Mouse (Mus musculus): ENCODE results near the gene Zdhhc14. TPM values are rescaled to one million over a fixed set of nuclear protein-coding genes. Genes with fewer than 3 reads are reported as not detected.

Gene Zdhhc14
- total and polyA plus RNA-seq, 2 experiments from 2014 or later, result 0.74 to 5.2 TPM

DNA sequence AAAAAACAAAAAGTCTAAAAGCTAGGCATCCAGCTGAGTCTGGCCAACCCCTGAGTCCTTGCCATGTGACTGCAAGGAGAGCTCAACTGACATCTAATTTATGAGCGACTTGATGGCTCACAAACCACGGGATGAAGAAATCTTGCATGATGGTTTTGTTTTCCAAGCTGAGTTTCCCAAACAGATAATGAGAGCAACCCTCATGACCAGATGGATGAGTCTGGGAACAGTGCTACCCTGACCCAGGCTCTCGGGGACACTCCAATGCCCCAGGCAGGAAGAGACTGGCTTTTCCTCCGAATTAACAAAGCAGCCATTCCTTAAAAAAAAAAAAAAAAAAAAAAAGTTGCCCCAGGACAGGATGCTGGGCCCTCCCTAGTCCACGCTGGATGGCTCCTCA is 271.9 kb downstream of the Zdhhc14 start:
- TF ChIP-seq CTCF (IDR thresholded peaks at IDR 0.05; ENCODE audit: low read depth) (no peak), EP300 (IDR thresholded peaks at IDR 0.05; ENCODE audit: low read depth) (no peak)
- no peak overlapping the region for H3K27ac ChIP-seq (ENCODE audit: low read depth)
- ATAC-seq (ENCODE audit: insufficient read depth, low read depth) (no peak), DNase-seq (ENCODE audit: low spot score) (no peak)
- WGBS, result 45% methylated on average over 5 of the region's 5 CpGs
- no peak overlapping the region for H3K4me2 ChIP-seq (ENCODE audit: low read depth, low read length)
- H3K9me3 ChIP-seq (replicated peaks; ENCODE audit: control insufficient read depth, low read length), result no peaks in the 10 kb centered on the region
- H3K36me3 ChIP-seq (replicated peaks; ENCODE audit: control insufficient read depth, insufficient read depth, low read length), result no peaks in the 10 kb centered on the region
- no peak overlapping the region for H3K4me3 ChIP-seq (ENCODE audit: low read depth, low read length)
- H3K4me1 ChIP-seq (ENCODE audit: control insufficient read depth, insufficient read depth), result no peaks in the 10 kb centered on the region
- no peak overlapping the region for H3K9ac ChIP-seq (replicated peaks; ENCODE audit: low read depth, low read length)
- H3K27me3 ChIP-seq (ENCODE audit: control insufficient read depth, insufficient read depth, low read length), result no peaks in the 10 kb centered on the region

DNA sequence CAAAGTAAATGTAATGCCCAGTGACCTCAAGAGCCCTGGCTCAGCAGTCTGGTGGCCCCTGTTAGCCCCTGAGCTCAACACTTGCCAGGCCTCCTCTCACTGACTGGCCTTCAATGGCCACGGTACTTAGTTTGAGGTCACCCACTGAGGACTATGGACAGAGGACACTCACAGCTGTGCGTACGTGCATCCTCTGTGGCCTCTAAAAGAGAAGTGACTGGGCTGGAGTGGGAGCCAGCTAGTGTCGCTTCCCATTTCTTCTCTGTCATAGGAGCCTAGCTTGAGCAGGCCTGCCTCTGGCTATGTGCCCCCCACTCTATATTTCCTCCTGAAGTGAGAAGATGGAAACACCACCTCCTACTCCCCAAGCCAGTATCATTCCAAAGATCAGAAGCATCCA is 273.4 kb downstream of the Zdhhc14 start:
- Histone ChIP-seq H3K36me3 (replicated peaks; ENCODE audit: control insufficient read depth, insufficient read depth, low read length) (no peaks in the 10 kb centered on the region), H3K4me1 (ENCODE audit: control insufficient read depth, insufficient read depth) (0 out of 2 replicates have a peak, but pooled peaks cover 6% of the 10 kb centered on the region), H3K4me3 (ENCODE audit: low read depth, low read length) (no peak overlapping the region), H3K27ac (ENCODE audit: low read depth) (no peak overlapping the region), H3K4me2 (ENCODE audit: low read depth, low read length) (no peak overlapping the region), H3K27me3 (ENCODE audit: control insufficient read depth, insufficient read depth, low read length) (no peaks in the 10 kb centered on the region), H3K9me3 (replicated peaks; ENCODE audit: control insufficient read depth, low read length) (no peaks in the 10 kb centered on the region), H3K9ac (replicated peaks; ENCODE audit: low read depth, low read length) (no peak overlapping the region)
- DNase-seq (ENCODE audit: low spot score) (no peak), ATAC-seq (ENCODE audit: insufficient read depth, low read depth) (no peak)
- 81% methylated on average over 4 of the region's 4 CpGs for WGBS
- TF ChIP-seq EP300 (IDR thresholded peaks at IDR 0.05; ENCODE audit: low read depth) (no peak), CTCF (IDR thresholded peaks at IDR 0.05; ENCODE audit: low read depth) (no peak)

- DNase-seq (ENCODE audit: low spot score) (no peak), ATAC-seq (ENCODE audit: insufficient read depth, low read depth) (no peak)
- WGBS, result 74% methylated on average over 6 of the region's 6 CpGs
- Histone ChIP-seq H3K36me3 (replicated peaks; ENCODE audit: control insufficient read depth, insufficient read depth, low read length) (no peaks in the 10 kb centered on the region), H3K9ac (replicated peaks; ENCODE audit: low read depth, low read length) (no peak overlapping the region), H3K4me1 (ENCODE audit: control insufficient read depth, insufficient read depth) (0 out of 2 replicates have a peak, but pooled peaks cover 6% of the 10 kb centered on the region), H3K4me3 (ENCODE audit: low read depth, low read length) (no peak overlapping the region), H3K4me2 (ENCODE audit: low read depth, low read length) (no peak overlapping the region), H3K27ac (ENCODE audit: low read depth) (no peak overlapping the region), H3K9me3 (replicated peaks; ENCODE audit: control insufficient read depth, low read length) (no peaks in the 10 kb centered on the region), H3K27me3 (ENCODE audit: control insufficient read depth, insufficient read depth, low read length) (no peaks in the 10 kb centered on the region)
- TF ChIP-seq EP300 (IDR thresholded peaks at IDR 0.05; ENCODE audit: low read depth) (no peak), CTCF (IDR thresholded peaks at IDR 0.05; ENCODE audit: low read depth) (no peak)
These were observed 275.9 kb downstream of the Zdhhc14 start for GRCm38 (mm10) chr17:5768164-5768705.

DNA sequence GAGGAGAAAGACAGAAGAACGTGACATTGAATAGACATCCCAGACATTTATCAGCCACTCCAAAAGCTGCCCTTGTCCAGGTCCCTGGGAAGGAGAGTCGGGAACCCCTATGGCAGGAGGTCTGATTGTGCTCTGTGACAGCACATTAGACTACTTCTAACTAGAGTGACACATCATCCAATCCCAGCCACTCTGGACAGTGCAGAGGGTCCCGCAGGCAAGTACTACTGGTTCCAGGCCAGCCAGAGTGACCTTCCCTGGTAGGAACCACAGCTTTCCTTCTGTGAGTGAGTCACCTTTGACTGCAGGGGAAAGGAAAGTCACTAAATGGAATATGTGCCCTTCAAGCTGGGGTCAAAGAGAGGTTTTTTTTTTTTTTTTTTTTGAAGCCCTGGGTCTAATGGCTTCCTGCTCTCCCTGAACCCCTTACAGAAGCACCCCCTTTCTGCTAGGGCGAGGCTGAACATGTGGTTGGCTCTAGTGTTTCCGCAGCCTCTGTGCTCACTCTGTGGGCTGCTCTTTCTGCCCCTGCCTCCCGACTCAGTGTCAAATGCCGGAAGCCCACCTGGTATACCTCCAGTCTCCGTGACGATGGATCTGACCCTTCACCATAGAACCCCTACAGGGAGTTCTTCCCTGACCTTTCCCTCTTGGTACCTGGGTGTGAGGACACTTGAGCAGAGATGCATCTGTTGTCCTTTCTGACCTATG is 276.6 kb downstream of the Zdhhc14 start:
- Histone ChIP-seq H3K27ac (ENCODE audit: low read depth) (no peak overlapping the region), H3K27me3 (ENCODE audit: control insufficient read depth, insufficient read depth, low read length) (no peaks in the 10 kb centered on the region), H3K4me2 (ENCODE audit: low read depth, low read length) (no peak overlapping the region), H3K4me3 (ENCODE audit: low read depth, low read length) (no peak overlapping the region), H3K36me3 (replicated peaks; ENCODE audit: control insufficient read depth, insufficient read depth, low read length) (no peaks in the 10 kb centered on the region), H3K9me3 (replicated peaks; ENCODE audit: control insufficient read depth, low read length) (no peaks in the 10 kb centered on the region), H3K4me1 (ENCODE audit: control insufficient read depth, insufficient read depth) (0 out of 2 replicates have a peak, but pooled peaks cover 6% of the 10 kb centered on the region), H3K9ac (replicated peaks; ENCODE audit: low read depth, low read length) (no peak overlapping the region)
- ATAC-seq (ENCODE audit: insufficient read depth, low read depth), result no peak
- no peak for DNase-seq (ENCODE audit: low spot score)
- 76% methylated on average over 9 of the region's 9 CpGs for WGBS
- TF ChIP-seq CTCF (IDR thresholded peaks at IDR 0.05; ENCODE audit: low read depth) (no peak), EP300 (IDR thresholded peaks at IDR 0.05; ENCODE audit: low read depth) (no peak)

DNA sequence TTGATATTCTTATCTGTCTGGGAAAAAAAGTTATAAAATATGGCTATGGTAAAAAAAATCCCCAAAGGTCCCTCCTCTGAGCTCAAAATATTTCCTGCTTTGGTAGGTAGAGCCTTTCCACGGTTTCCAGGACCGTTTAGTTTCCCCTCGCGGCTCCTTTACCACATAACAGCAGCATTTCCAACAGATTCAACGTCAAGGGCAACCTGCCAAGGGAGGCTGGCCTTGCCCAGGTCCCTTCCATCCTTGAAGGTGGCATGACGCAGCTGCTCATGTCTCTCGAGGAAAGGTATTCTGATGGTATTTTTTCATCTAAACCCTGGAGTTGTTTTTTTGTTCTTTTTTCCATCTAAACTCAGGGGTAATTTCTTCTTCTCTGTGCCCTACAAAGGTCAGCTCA is 277.4 kb downstream of the Zdhhc14 start:
- DNase-seq (ENCODE audit: low spot score), result no peak
- TF ChIP-seq EP300 (IDR thresholded peaks at IDR 0.05; ENCODE audit: low read depth) (no peak), CTCF (IDR thresholded peaks at IDR 0.05; ENCODE audit: low read depth) (no peak)
- peak overlapping the region; percentile 45 for H3K4me3 ChIP-seq (ENCODE audit: low read depth, low read length)

More for the DNA sequence above, 277.4 kb downstream of the Zdhhc14 start:
- Histone ChIP-seq H3K27ac (ENCODE audit: low read depth) (peak overlapping the region; percentile 71), H3K36me3 (replicated peaks; ENCODE audit: control insufficient read depth, insufficient read depth, low read length) (no peaks in the 10 kb centered on the region), H3K4me1 (ENCODE audit: control insufficient read depth, insufficient read depth) (0 out of 2 replicates have a peak, but pooled peaks cover 6% of the 10 kb centered on the region), H3K9ac (replicated peaks; ENCODE audit: low read depth, low read length) (no peak overlapping the region; the same call in 1 of the 2 replicates), H3K27me3 (ENCODE audit: control insufficient read depth, insufficient read depth, low read length) (no peaks in the 10 kb centered on the region), H3K4me2 (ENCODE audit: low read depth, low read length) (peak overlapping the region; percentile 77), H3K9me3 (replicated peaks; ENCODE audit: control insufficient read depth, low read length) (no peaks in the 10 kb centered on the region)
- ATAC-seq (ENCODE audit: insufficient read depth, low read depth), result no peak
- WGBS, result 25% methylated on average over 7 of the region's 7 CpGs
